13 mouse cellular contexts compared by ENCODE assay signal in genomic region chr4:42879829-42880676, GRCm38 (mm10). TPM values are rescaled to one million over a fixed set of nuclear protein-coding genes. Genes with fewer than 3 reads are reported as not detected.
A peak's percentile ranks its signal among the peaks of the same experiment; 100 is the strongest.
DNase-seq lines count a peak whose midpoint lies in the region; ATAC-seq and TF ChIP-seq lines count a peak whose summit lies in the region.
"Had no signal": no experiment of that assay in that cellular context is flagged by ENCODE, and none has a peak within 500 bp of the region (broad histone marks: within the 10 kb centered on the region; RNA-seq: fewer than 3 reads in every experiment).

No protein-coding gene starts in this region.

- ATAC-seq in forebrain, embryonic 12.5 days (ENCODE audit: low FRiP score) = no peak
- peak; percentile 98 for ATAC-seq in liver, embryonic 16.5 days (ENCODE audit: low read depth)
- ATAC-seq in lung, postnatal 0 days = no peak
- ATAC-seq: forebrain, embryonic 16.5 days had no signal

- no peaks in the 10 kb centered on the region for H3K4me1 ChIP-seq in forebrain, embryonic 10.5 days
- H3K4me1 ChIP-seq in forebrain, embryonic 12.5 days = no peaks in the 10 kb centered on the region
- peaks cover 29% of the 10 kb centered on the region for H3K4me1 ChIP-seq in liver, embryonic 16.5 days (ENCODE audit: control insufficient read depth, low read depth, low read length)
- H3K4me1 ChIP-seq in lung, postnatal 0 days (ENCODE audit: insufficient read depth, low read depth, low read length) = no peaks in the 10 kb centered on the region

- H3K4me2 ChIP-seq in forebrain, embryonic 12.5 days = no peak overlapping the region
- peak overlapping the region; percentile 36 for H3K4me2 ChIP-seq in liver, embryonic 16.5 days (ENCODE audit: low read depth, low read length)
- no peak overlapping the region for H3K4me2 ChIP-seq in lung, postnatal 0 days (replicated peaks; ENCODE audit: low read depth, low read length)

- TF ChIP-seq CTCF in lung, postnatal 0 days (IDR thresholded peaks at IDR 0.05) = no peak

- H3K27ac ChIP-seq in forebrain, embryonic 10.5 days = peak overlapping the region; percentile 20; the same call in 1 of the 2 replicates
- H3K27ac ChIP-seq in forebrain, embryonic 12.5 days = no peak overlapping the region
- peak overlapping the region; percentile 89 for H3K27ac ChIP-seq in liver, embryonic 16.5 days (ENCODE audit: low read length)
- H3K27ac ChIP-seq in lung, postnatal 0 days (ENCODE audit: low read length) = no peak overlapping the region

- 0 out of 2 replicates have a peak, but pooled peaks cover 3% of the 10 kb centered on the region for H3K27me3 ChIP-seq in forebrain, embryonic 10.5 days (ENCODE audit: poor library complexity, severe bottlenecking)
- H3K27me3 ChIP-seq in forebrain, embryonic 12.5 days = no peaks in the 10 kb centered on the region
- H3K27me3 ChIP-seq in liver, embryonic 16.5 days (ENCODE audit: control insufficient read depth, insufficient read depth, low read depth, low read length) = no peaks in the 10 kb centered on the region
- H3K27me3 ChIP-seq in lung, postnatal 0 days (replicated peaks; ENCODE audit: insufficient read depth, low read length) = no peaks in the 10 kb centered on the region

- no peaks in the 10 kb centered on the region for H3K36me3 ChIP-seq in forebrain, embryonic 10.5 days (replicated peaks)
- no peaks in the 10 kb centered on the region for H3K36me3 ChIP-seq in forebrain, embryonic 12.5 days (replicated peaks)
- H3K36me3 ChIP-seq in liver, embryonic 16.5 days (ENCODE audit: control insufficient read depth, insufficient read depth) = no peaks in the 10 kb centered on the region
- H3K36me3 ChIP-seq in lung, postnatal 0 days (ENCODE audit: insufficient read depth, low read length) = no peaks in the 10 kb centered on the region

- 88% methylated on average over 16 of the region's 16 CpGs for WGBS in forebrain, embryonic 10.5 days
- 86% methylated on average over 16 of the region's 16 CpGs for WGBS in forebrain, embryonic 12.5 days
- WGBS in liver, embryonic 16.5 days (ENCODE audit: insufficient replicate concordance) = 27% methylated on average over 16 of the region's 16 CpGs
- WGBS in lung, postnatal 0 days = 67% methylated on average over 16 of the region's 16 CpGs

- DNase-seq in forebrain, embryonic 10.5 days (ENCODE audit: extremely low spot score, low spot score) = no peak
- DNase-seq in retina, embryonic 14.5 days (ENCODE audit: low spot score) = peak; percentile 26
- no peak for DNase-seq in retina, postnatal 1 day
- DNase-seq in adrenal gland, postnatal 25 days = no peak
- DNase-seq in right cerebral cortex, adult 2 months (ENCODE audit: low spot score in 2 of 2) = no peak
- DNase-seq in lung, postnatal 0 days (ENCODE audit: low spot score) = no peak
- DNase-seq: B cell, adult 2 months; heart, postnatal 36 days; lung, postnatal 36 days had no signal

- no peaks in the 10 kb centered on the region for H3K9me3 ChIP-seq in forebrain, embryonic 10.5 days
- H3K9me3 ChIP-seq in forebrain, embryonic 12.5 days = no peaks in the 10 kb centered on the region
- H3K9me3 ChIP-seq in liver, embryonic 16.5 days (replicated peaks; ENCODE audit: control insufficient read depth, low read length) = no peaks in the 10 kb centered on the region
- H3K9me3 ChIP-seq in lung, postnatal 0 days (ENCODE audit: low read length) = no peaks in the 10 kb centered on the region

- H3K4me3 ChIP-seq in forebrain, embryonic 10.5 days = no peak overlapping the region
- no peak overlapping the region for H3K4me3 ChIP-seq in forebrain, embryonic 12.5 days (replicated peaks)
- H3K4me3 ChIP-seq in liver, embryonic 16.5 days (ENCODE audit: low read depth, low read length) = peak overlapping the region; percentile 59
- no peak overlapping the region for H3K4me3 ChIP-seq in lung, postnatal 0 days (ENCODE audit: low read depth, low read length)

- H3K9ac ChIP-seq in forebrain, embryonic 12.5 days = no peak overlapping the region
- peak overlapping the region; percentile 46 for H3K9ac ChIP-seq in liver, embryonic 16.5 days (ENCODE audit: low read depth, low read length)
- H3K9ac ChIP-seq in lung, postnatal 0 days (replicated peaks; ENCODE audit: low read depth) = no peak overlapping the region

- TF ChIP-seq EP300 in lung, postnatal 0 days (IDR thresholded peaks at IDR 0.05) = no peak

RNA-seq across cellular contexts. Expression of gene Fam205c, which starts 6.0 kb away (rescaled TPM):
- 0.18 and 0.53 TPM in 2 replicates for polyA plus RNA-seq in forebrain, embryonic 10.5 days (2016; fragmentation: Nextera tagmentation; extraction: Ambion mirVana)
- 1.4 and 2.3 TPM in 2 replicates for polyA plus RNA-seq in forebrain, embryonic 12.5 days (2016; fragmentation: Nextera tagmentation; extraction: Ambion mirVana)
- 0.27 and 0.32 TPM in 2 replicates for polyA plus RNA-seq in liver, embryonic 16.5 days (2015; fragmentation: Nextera tagmentation; extraction: Ambion mirVana)
- not detected in 2 replicates for total RNA-seq in adrenal gland, postnatal 25 days (2021)
- not detected in 2 replicates for polyA plus RNA-seq in lung, postnatal 0 days (2015; fragmentation: Nextera tagmentation; extraction: Ambion mirVana)

RNA-seq across cellular contexts. Expression of gene Gm12394, which starts 23.5 kb away (rescaled TPM):
- polyA plus RNA-seq in forebrain, embryonic 10.5 days (2016; fragmentation: Nextera tagmentation; extraction: Ambion mirVana) = 0.27 and 0.37 TPM in 2 replicates
- 0.64 TPM in 1 of 2 replicates, not detected in the other for polyA plus RNA-seq in forebrain, embryonic 12.5 days (2016; fragmentation: Nextera tagmentation; extraction: Ambion mirVana)
- not detected in 2 replicates for polyA plus RNA-seq in liver, embryonic 16.5 days (2015; fragmentation: Nextera tagmentation; extraction: Ambion mirVana)
- 0.18 TPM in 1 of 2 replicates, not detected in the other for total RNA-seq in adrenal gland, postnatal 25 days (2021)
- 0.08 TPM in 1 of 2 replicates, not detected in the other for polyA plus RNA-seq in lung, postnatal 0 days (2015; fragmentation: Nextera tagmentation; extraction: Ambion mirVana)
- total RNA-seq: heart, postnatal 36 days had no signal

RNA-seq across cellular contexts. Expression of gene Fam205a1, which starts 26.4 kb away (rescaled TPM):
- 0.07 TPM in 1 of 2 replicates, not detected in the other for polyA plus RNA-seq in forebrain, embryonic 10.5 days (2016; fragmentation: Nextera tagmentation; extraction: Ambion mirVana)
- not detected in 2 replicates for polyA plus RNA-seq in forebrain, embryonic 12.5 days (2016; fragmentation: Nextera tagmentation; extraction: Ambion mirVana)
- 0.11 and 0.12 TPM in 2 replicates for polyA plus RNA-seq in liver, embryonic 16.5 days (2015; fragmentation: Nextera tagmentation; extraction: Ambion mirVana)
- total RNA-seq in adrenal gland, postnatal 25 days (2021) = not detected in 2 replicates
- not detected in 2 replicates for polyA plus RNA-seq in lung, postnatal 0 days (2015; fragmentation: Nextera tagmentation; extraction: Ambion mirVana)
- total RNA-seq: layer of hippocampus, adult 8-10 months had no signal

RNA-seq across cellular contexts. Expression of gene Phf24, which starts 36.4 kb away (rescaled TPM):
- polyA plus RNA-seq in forebrain, embryonic 10.5 days (2016; fragmentation: Nextera tagmentation; extraction: Ambion mirVana) = 0.33 and 0.51 TPM in 2 replicates
- polyA plus RNA-seq in forebrain, embryonic 12.5 days (2016; fragmentation: Nextera tagmentation; extraction: Ambion mirVana) = 4.2 and 5.4 TPM in 2 replicates
- 0.05 and 0.06 TPM in 2 replicates for polyA plus RNA-seq in liver, embryonic 16.5 days (2015; fragmentation: Nextera tagmentation; extraction: Ambion mirVana)
- 0.57 and 0.73 TPM in 2 replicates for total RNA-seq in adrenal gland, postnatal 25 days (2021)
- 0.29 and 0.31 TPM in 2 replicates for polyA plus RNA-seq in lung, postnatal 0 days (2015; fragmentation: Nextera tagmentation; extraction: Ambion mirVana)

Comparison
In these comparisons a context has a peak if more than half of its experiments do, and no peak if none do; other contexts are left out.
1. H3K27ac ChIP-seq: peak in forebrain, embryonic 10.5 days (single experiment) and liver, embryonic 16.5 days (single experiment); none in forebrain, embryonic 12.5 days (single experiment) and lung, postnatal 0 days (single experiment).